Mouse (Mus musculus): ENCODE measurements around the gene Zfp598.

DNA sequence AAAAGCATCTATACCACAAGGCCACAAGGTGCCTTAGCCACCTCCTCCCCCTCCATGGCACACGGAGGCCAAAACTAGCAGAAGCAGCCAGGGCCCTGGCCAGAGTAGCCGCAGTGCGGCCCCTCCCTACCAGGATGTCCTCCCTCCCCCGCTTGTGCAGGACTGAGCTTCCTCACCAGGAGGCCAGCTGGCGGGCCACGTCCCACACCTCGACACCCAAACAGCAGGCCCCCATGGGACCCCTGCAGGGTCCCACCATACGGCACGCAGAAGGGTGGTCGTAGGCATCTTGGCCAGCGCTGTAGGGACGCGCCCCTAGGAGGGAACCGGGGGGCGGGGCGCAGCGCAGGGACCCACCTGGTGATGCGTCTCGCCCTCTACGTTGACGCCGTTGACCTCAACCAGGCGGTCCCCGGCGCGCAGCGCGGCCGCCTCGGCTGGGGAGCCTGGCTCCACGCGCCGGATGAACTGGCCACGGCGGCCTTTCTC lies 19.9 kb upstream of the Zfp598 start:
- no peak for TF ChIP-seq POLR2A (IDR thresholded peaks at IDR 0.05; ENCODE audit: borderline replicate concordance, extremely low read depth, insufficient read depth, insufficient read length, poor library complexity, severe bottlenecking)
- no peak for TF ChIP-seq CTCF (IDR thresholded peaks at IDR 0.05; ENCODE audit: borderline replicate concordance, extremely low read depth, insufficient read depth, insufficient read length)

Measured in brain, embryonic 14.5 days (tissue).